Mouse (Mus musculus): ENCODE measurements around the gene Sox6.

Gene Sox6

GRCm38 (mm10) chr7:115752121-115752634 is 286.4 kb downstream of the Sox6 start:
- in situ Hi-C loops (cut with MboI, MseI): no loop called here

GRCm38 (mm10) chr7:115751083-115751482 is 287.5 kb downstream of the Sox6 start:
- in situ Hi-C loops (cut with MboI, MseI): no loop called here

GRCm38 (mm10) chr7:115750275-115750825 is 288.2 kb downstream of the Sox6 start:
- in situ Hi-C loops (cut with MboI, MseI): no loop called here

- in situ Hi-C loops (cut with MboI, MseI): no loop called here
Measured at GRCm38 (mm10) chr7:115747541-115747940, 291.1 kb downstream of the Sox6 start.

- in situ Hi-C loops (cut with MboI, MseI): no loop called here
Measured at GRCm38 (mm10) chr7:115745672-115746253, 292.8 kb downstream of the Sox6 start.

- in situ Hi-C loops (cut with MboI, MseI): no loop called here
Measured at GRCm38 (mm10) chr7:115734137-115734536, 304.5 kb downstream of the Sox6 start.

GRCm38 (mm10) chr7:115732824-115733223 is 305.8 kb downstream of the Sox6 start:
- in situ Hi-C loops (cut with MboI, MseI): no loop called here

- in situ Hi-C loops (cut with MboI, MseI): no loop called here
Measured at GRCm38 (mm10) chr7:115726776-115727175, 311.8 kb downstream of the Sox6 start.

- in situ Hi-C loops (cut with MboI, MseI): no loop called here
Measured at GRCm38 (mm10) chr7:115724404-115724803, 314.2 kb downstream of the Sox6 start.

GRCm38 (mm10) chr7:115721624-115722540 is 316.7 kb downstream of the Sox6 start:
- in situ Hi-C loops (cut with MboI, MseI): no loop called here

- in situ Hi-C loops (cut with MboI, MseI): no loop called here
Measured at GRCm38 (mm10) chr7:115719791-115720190, 318.8 kb downstream of the Sox6 start.

GRCm38 (mm10) chr7:115706141-115706540 is 332.5 kb downstream of the Sox6 start:
- in situ Hi-C loops (cut with MboI, MseI): no loop called here

- in situ Hi-C loops (cut with MboI, MseI): no loop called here
Measured at GRCm38 (mm10) chr7:115698105-115698504, 340.5 kb downstream of the Sox6 start.

- in situ Hi-C loops (cut with MboI, MseI): no loop called here
Measured at GRCm38 (mm10) chr7:115693206-115693605, 345.4 kb downstream of the Sox6 start.

GRCm38 (mm10) chr7:115691091-115691490 is 347.5 kb downstream of the Sox6 start:
- in situ Hi-C loops (cut with MboI, MseI): no loop called here

- in situ Hi-C loops (cut with MboI, MseI): loop anchor here (5.0 kb wide), 1 partner anchor 871 kb away; no protein-coding TSS in a partner anchor
Measured at GRCm38 (mm10) chr7:115686687-115687086, 351.9 kb downstream of the Sox6 start.

GRCm38 (mm10) chr7:115684142-115684541 is 354.5 kb downstream of the Sox6 start:
- in situ Hi-C loops (cut with MboI, MseI): no loop called here

- in situ Hi-C loops (cut with MboI, MseI): no loop called here
Measured at GRCm38 (mm10) chr7:115671749-115672148, 366.8 kb downstream of the Sox6 start.

- in situ Hi-C loops (cut with MboI, MseI): no loop called here
Measured at GRCm38 (mm10) chr7:115671272-115671671, 367.3 kb downstream of the Sox6 start.

GRCm38 (mm10) chr7:115669207-115670004 is 369.2 kb downstream of the Sox6 start:
- in situ Hi-C loops (cut with MboI, MseI): no loop called here

GRCm38 (mm10) chr7:115666686-115667382 is 371.8 kb downstream of the Sox6 start:
- in situ Hi-C loops (cut with MboI, MseI): no loop called here

All from regulatory T cell (primary cell).